Mouse (Mus musculus): ENCODE data around the gene Sh2d1b1.

- TF ChIP-seq CTCF (IDR thresholded peaks at IDR 0.05; ENCODE audit: borderline replicate concordance, extremely low read depth, insufficient read depth, insufficient read length) (no peak), POLR2A (IDR thresholded peaks at IDR 0.05; ENCODE audit: borderline replicate concordance, extremely low read depth, insufficient read depth, insufficient read length, poor library complexity, severe bottlenecking) (no peak)
Observed at GRCm38 (mm10) chr1:170270696-170271095, 6.4 kb upstream of the Sh2d1b1 start.

All from brain, embryonic 14.5 days (tissue).